Mouse (Mus musculus) small intestine, adult 2 months (tissue): ENCODE data around the gene Cers3.

ENCODE experiments used
- CTCF ChIP-seq: fragments of 200-500 bp; IDR thresholded peaks from 2 replicates; pipeline ENCODE4 v1.5.1; 2012; ENCODE audit warnings: low read depth, mild to moderate bottlenecking, control low read depth, inconsistent platforms, low read length, moderate library complexity, mixed read lengths; ENCODE audit not compliant: insufficient replicate concordance, insufficient read length; ENCODE audit errors: extremely low read depth
- POLR2A ChIP-seq: fragments of 200-500 bp; IDR thresholded peaks from 2 replicates; pipeline ENCODE4 v1.6.1; 2012; ENCODE audit warnings: low read depth, mild to moderate bottlenecking, control low read depth, inconsistent platforms, low read length, moderate library complexity

- no peak for TF ChIP-seq CTCF
- TF ChIP-seq POLR2A: no peak
These were observed 36.9 kb downstream of the Cers3 start for GRCm38 (mm10) chr7:66779944-66780942.
